ENCODE assay signal across 11 mouse cellular contexts in the genomic region with DNA sequence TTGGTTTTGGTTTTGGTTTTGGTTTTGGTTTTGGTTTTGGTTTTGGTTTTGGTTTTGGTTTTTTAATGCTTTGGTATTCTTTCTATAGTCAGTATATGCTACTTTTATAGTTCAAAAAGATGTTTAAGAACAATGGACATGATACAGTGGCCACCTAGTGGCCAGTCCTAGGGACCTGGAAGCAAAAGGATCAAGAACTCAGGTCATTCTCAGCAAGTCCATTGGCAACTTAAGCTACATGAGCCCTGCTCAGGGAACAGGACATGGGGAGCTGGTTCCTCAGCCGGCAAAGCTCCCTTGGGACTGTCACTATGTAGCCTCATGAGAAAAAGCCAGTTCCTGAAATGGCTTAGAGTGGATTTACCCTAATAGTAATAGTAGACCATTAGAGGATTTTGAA. TPM values are rescaled to one million over a fixed set of nuclear protein-coding genes. Genes with fewer than 3 reads are reported as not detected.
DNase-seq lines count a peak whose midpoint lies in the region; ATAC-seq and TF ChIP-seq lines count a peak whose summit lies in the region.
"Had no signal": no experiment of that assay in that cellular context is flagged by ENCODE, and none has a peak within 500 bp of the region (broad histone marks: within the 10 kb centered on the region; RNA-seq: fewer than 3 reads in every experiment).

No protein-coding gene starts in this region.

- no peak for ATAC-seq in forebrain, postnatal 0 days
- ATAC-seq in forebrain, embryonic 12.5 days (ENCODE audit: low FRiP score) = no peak
- no peak for ATAC-seq in lung, embryonic 14.5 days (ENCODE audit: insufficient read depth)

- DNase-seq in forebrain, postnatal 0 days = no peak
- DNase-seq in lung, embryonic 14.5 days = peak; percentile 41
- no peak for DNase-seq in lung, postnatal 10 days
- peak; percentile 1 for DNase-seq in c-Kit-positive CD71-positive TER-119-negative erythroid progenitor cells, embryonic 14.5 days (ENCODE audit: low read depth)
- peak; percentile 51 for DNase-seq in retina, embryonic 14.5 days (ENCODE audit: low spot score)
- DNase-seq in frontal cortex, postnatal 25 days (ENCODE audit: low spot score in 2 of 2) = no peak
- no peak for DNase-seq in urinary bladder, adult 18-20 months (ENCODE audit: low spot score in 2 of 2)
- DNase-seq: thymus, adult 2 months had no signal

- 0 out of 2 replicates have a peak, but pooled peaks have one; percentile 34 for TF ChIP-seq CTCF in forebrain, postnatal 0 days (IDR thresholded peaks at IDR 0.05; ENCODE audit: low read depth)
- TF ChIP-seq CTCF in lung, embryonic 14.5 days (IDR thresholded peaks at IDR 0.05; ENCODE audit: low read depth) = peak; percentile 49

- H3K36me3 ChIP-seq in forebrain, postnatal 0 days (ENCODE audit: insufficient read depth) = no peaks in the 10 kb centered on the region
- peaks cover 3% of the 10 kb centered on the region; the same call in 1 of the 2 replicates for H3K36me3 ChIP-seq in forebrain, embryonic 12.5 days (replicated peaks)
- H3K36me3 ChIP-seq in lung, embryonic 14.5 days (ENCODE audit: insufficient read depth) = no peaks in the 10 kb centered on the region
- H3K36me3 ChIP-seq: G1E; liver, embryonic 15.5 days had no signal

- no peak overlapping the region for H3K4me2 ChIP-seq in forebrain, postnatal 0 days (ENCODE audit: low read depth)
- no peak overlapping the region for H3K4me2 ChIP-seq in forebrain, embryonic 12.5 days
- no peak overlapping the region for H3K4me2 ChIP-seq in lung, embryonic 14.5 days
- H3K4me2 ChIP-seq: liver, embryonic 15.5 days had no signal

- H3K9ac ChIP-seq in forebrain, postnatal 0 days = no peak overlapping the region
- H3K9ac ChIP-seq in forebrain, embryonic 12.5 days = no peak overlapping the region
- H3K9ac ChIP-seq in lung, embryonic 14.5 days = no peak overlapping the region
- H3K9ac ChIP-seq: liver, embryonic 15.5 days had no signal

- H3K27ac ChIP-seq in forebrain, postnatal 0 days (ENCODE audit: low read depth, low read length) = no peak overlapping the region
- H3K27ac ChIP-seq in forebrain, embryonic 12.5 days = no peak overlapping the region
- H3K27ac ChIP-seq in lung, embryonic 14.5 days (ENCODE audit: low read depth) = no peak overlapping the region
- H3K27ac ChIP-seq: liver, embryonic 15.5 days had no signal

- no peaks in the 10 kb centered on the region for H3K27me3 ChIP-seq in forebrain, postnatal 0 days (ENCODE audit: insufficient read depth, low read length)
- H3K27me3 ChIP-seq in forebrain, embryonic 12.5 days = no peaks in the 10 kb centered on the region
- H3K27me3 ChIP-seq in lung, embryonic 14.5 days (ENCODE audit: insufficient read depth, low read length) = no peaks in the 10 kb centered on the region
- H3K27me3 ChIP-seq: liver, embryonic 15.5 days had no signal

- H3K4me1 ChIP-seq in forebrain, postnatal 0 days (ENCODE audit: insufficient read depth) = no peaks in the 10 kb centered on the region
- H3K4me1 ChIP-seq in forebrain, embryonic 12.5 days = peaks cover 3% of the 10 kb centered on the region; the same call in 1 of the 2 replicates
- no peaks in the 10 kb centered on the region for H3K4me1 ChIP-seq in lung, embryonic 14.5 days (ENCODE audit: insufficient read depth)
- H3K4me1 ChIP-seq: liver, embryonic 15.5 days had no signal

- 58% methylated on average over 1 of the region's 1 CpGs for WGBS in forebrain, postnatal 0 days
- WGBS in forebrain, embryonic 12.5 days = 56% methylated on average over 1 of the region's 1 CpGs
- 46% methylated on average over 1 of the region's 1 CpGs for WGBS in lung, embryonic 14.5 days

- H3K9me3 ChIP-seq in forebrain, postnatal 0 days (ENCODE audit: low read length) = no peaks in the 10 kb centered on the region
- no peaks in the 10 kb centered on the region for H3K9me3 ChIP-seq in forebrain, embryonic 12.5 days
- H3K9me3 ChIP-seq in lung, embryonic 14.5 days (ENCODE audit: low read depth, low read length) = no peaks in the 10 kb centered on the region
- H3K9me3 ChIP-seq: G1E; liver, embryonic 15.5 days had no signal

- H3K4me3 ChIP-seq in forebrain, postnatal 0 days (ENCODE audit: low read depth, low read length) = no peak overlapping the region
- H3K4me3 ChIP-seq in forebrain, embryonic 12.5 days (replicated peaks) = no peak overlapping the region
- no peak overlapping the region for H3K4me3 ChIP-seq in lung, embryonic 14.5 days (ENCODE audit: low read depth, low read length)
- H3K4me3 ChIP-seq: liver, embryonic 15.5 days had no signal

RNA-seq across cellular contexts. Expression of gene Urod, which starts 42.6 kb away (rescaled TPM):
- total RNA-seq in forebrain, postnatal 0 days (2014; rRNA removed) = 33.1 and 33.4 TPM in 2 replicates
- 43.3 and 44.1 TPM in 2 replicates for polyA plus RNA-seq in forebrain, postnatal 0 days (2015; fragmentation: Nextera tagmentation; extraction: Ambion mirVana)
- polyA plus RNA-seq in forebrain, embryonic 12.5 days (2016; fragmentation: Nextera tagmentation; extraction: Ambion mirVana) = 76.0 and 78.0 TPM in 2 replicates
- polyA plus RNA-seq in lung, embryonic 14.5 days (2014; fragmentation: Nextera tagmentation; extraction: Ambion mirVana) = 87.2 and 95.9 TPM in 2 replicates

RNA-seq across cellular contexts. Expression of gene Hectd3, which starts 43.5 kb away (rescaled TPM):
- 45.4 and 53.2 TPM in 2 replicates for total RNA-seq in forebrain, postnatal 0 days (2014; rRNA removed)
- polyA plus RNA-seq in forebrain, postnatal 0 days (2015; fragmentation: Nextera tagmentation; extraction: Ambion mirVana) = 19.6 and 22.9 TPM in 2 replicates
- polyA plus RNA-seq in forebrain, embryonic 12.5 days (2016; fragmentation: Nextera tagmentation; extraction: Ambion mirVana) = 17.1 and 21.2 TPM in 2 replicates
- 7.9 and 9.1 TPM in 2 replicates for polyA plus RNA-seq in lung, embryonic 14.5 days (2014; fragmentation: Nextera tagmentation; extraction: Ambion mirVana)

Comparison
In these comparisons a context has a peak if more than half of its experiments do, and no peak if none do; other contexts are left out.
1. DNase-seq: peak in lung, embryonic 14.5 days (single experiment), c-Kit-positive CD71-positive TER-119-negative erythroid progenitor cells, embryonic 14.5 days (single experiment) and retina, embryonic 14.5 days (single experiment); none in forebrain, postnatal 0 days (single experiment), lung, postnatal 10 days (single experiment), frontal cortex, postnatal 25 days (0 of 2) and urinary bladder, adult 18-20 months (0 of 2).